Comparison of ENCODE assay signal across 8 mouse cellular contexts in the genomic region with DNA sequence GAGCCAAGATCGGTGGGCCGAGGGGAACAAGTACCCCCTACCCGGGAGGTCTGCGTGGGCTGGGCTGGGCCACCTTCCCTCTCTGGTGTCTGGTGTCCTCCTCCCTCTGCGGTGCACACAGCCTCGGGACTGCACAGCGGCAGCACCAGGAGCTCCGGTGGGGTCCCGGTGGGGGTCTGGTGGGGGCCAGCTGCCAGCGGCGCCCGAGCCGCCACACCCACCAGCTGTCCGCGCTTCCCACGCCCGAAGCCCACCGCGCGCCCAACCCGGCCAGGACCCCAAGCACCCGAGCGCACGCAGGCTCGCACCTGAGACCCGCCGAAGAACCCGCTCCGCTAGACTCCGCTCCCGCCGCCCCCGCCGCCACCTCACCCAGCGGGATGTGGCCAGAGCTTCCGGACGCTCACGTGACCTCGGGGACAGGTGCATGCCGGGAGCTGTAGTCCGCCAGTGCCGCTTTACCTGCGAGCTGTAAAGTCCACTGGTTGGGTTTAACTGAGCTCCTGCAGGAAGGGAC. TPM values are rescaled to one million over a fixed set of nuclear protein-coding genes. Genes with fewer than 3 reads are reported as not detected.
DNase-seq lines count a peak whose midpoint lies in the region; ATAC-seq lines count a peak whose summit lies in the region.

A gene (minus strand): TSS at position 365 of the 517 bp plus-strand sequence.

- intact Hi-C loops in gastrocnemius, postnatal 14 days (cut with DNase I; ENCODE audit: low total_unique reads) = no loop called here

- no peaks in the 10 kb centered on the region for H3K36me3 ChIP-seq in megakaryocyte, embryonic 14.5 days (replicated peaks; ENCODE audit: low read length)

- H3K9me3 ChIP-seq in megakaryocyte, embryonic 14.5 days = peaks cover 15% of the 10 kb centered on the region

- ATAC-seq in inflammation-experienced regulatory T-cells, adult 6 months = peak; percentile 35

- H3K4me1 ChIP-seq in megakaryocyte, embryonic 14.5 days = peaks cover 51% of the 10 kb centered on the region

- peak; percentile 86 to 94 for DNase-seq in adrenal gland, adult (ENCODE audit: inconsistent age in 2 of 2, low spot score in 1 of 2)
- peak; percentile 91 for DNase-seq in embryo, embryonic 10.5 days (ENCODE audit: low spot score)
- DNase-seq in gastrocnemius, postnatal 14 days = peak; percentile 89
- peak; percentile 62 to 85 for DNase-seq in left cerebral cortex, adult 9 months (ENCODE audit: low spot score in 2 of 2)
- DNase-seq in right cerebral cortex, postnatal 10 days (ENCODE audit: low spot score in 2 of 2) = peak; percentile 94
- DNase-seq in urinary bladder, postnatal 14 days (ENCODE audit: low spot score) = peak; percentile 91

- H3K27me3 ChIP-seq in megakaryocyte, embryonic 14.5 days (replicated peaks) = peaks cover 90% of the 10 kb centered on the region

- H3K4me3 ChIP-seq in megakaryocyte, embryonic 14.5 days (replicated peaks) = peak within 1 kb of the TSS; percentile 93

RNA-seq across cellular contexts. Expression of the gene that starts here (rescaled TPM):
- total RNA-seq in gastrocnemius, postnatal 14 days (2021) = 10 to 100 TPM; 12.9 to 19.1 TPM
- 10 to 100 TPM; 31.0 to 41.8 (median 32.2) TPM for polyA plus RNA-seq in inflammation-experienced regulatory T-cells, adult 6 months (2017; shearing (Covaris generic))
- polyA plus RNA-seq in megakaryocyte, embryonic 14.5 days (2012; ENCODE audit: insufficient read depth, low replicate concordance) = 0.59 TPM in 1 of 2 replicates, not detected in the other

Comparison
In these comparisons a context has a peak if more than half of its experiments do, and no peak if none do; other contexts are left out.
1. Peak in every context shown above with its lines: DNase-seq, ATAC-seq and H3K4me3 ChIP-seq.
2. RNA of the gene that starts here (polyA plus RNA-seq): 31.0 to 41.8 TPM in inflammation-experienced regulatory T-cells, adult 6 months; 0.59 TPM in megakaryocyte, embryonic 14.5 days; every median in the first group is over 10 times any median in the second.